Mouse (Mus musculus) midbrain, embryonic 12.5 days (tissue): ENCODE data around the gene Cul1. TPM values are rescaled to one million over a fixed set of nuclear protein-coding genes. Genes with fewer than 3 reads are reported as not detected.

Experiments
- ATAC-seq: fragments of 200-750 bp; cut with Nextera tagmentation; 2 replicates; pipeline ENCODE4 v1.8.0; 2017; ENCODE audit warnings: low read depth, moderate TSS enrichment, moderate library complexity; ENCODE audit not compliant: low FRiP score
- H3K27ac ChIP-seq: fragments of 300-500 bp; sonication (generic); replicated peaks from 2 replicates; pipeline ENCODE4 v1.5.1; 2016; ENCODE audit warnings: mild to moderate bottlenecking
- H3K27me3 ChIP-seq: fragments of 300-500 bp; sonication (generic); 2 replicates; pipeline ENCODE4 v1.6.1; 2016; ENCODE audit warnings: mild to moderate bottlenecking
- H3K36me3 ChIP-seq: fragments of 300-500 bp; sonication (generic); 2 replicates; pipeline ENCODE4 v1.6.1; 2016
- H3K4me1 ChIP-seq: fragments of 300-500 bp; sonication (generic); 2 replicates; pipeline ENCODE4 v1.6.1; 2016
- H3K4me2 ChIP-seq: fragments of 300-500 bp; sonication (generic); replicated peaks from 2 replicates; pipeline ENCODE4 v1.6.1; 2016; ENCODE audit warnings: mild to moderate bottlenecking, moderate library complexity
- H3K4me3 ChIP-seq: fragments of 300-500 bp; sonication (generic); 2 replicates; pipeline ENCODE4 v1.5.1; 2016; ENCODE audit warnings: mild to moderate bottlenecking
- H3K9ac ChIP-seq: fragments of 300-500 bp; sonication (generic); replicated peaks from 2 replicates; pipeline ENCODE4 v1.6.1; 2016; ENCODE audit warnings: mild to moderate bottlenecking, moderate library complexity
- H3K9me3 ChIP-seq: fragments of 300-500 bp; sonication (generic); 2 replicates; pipeline ENCODE4 v1.6.1; 2016; ENCODE audit warnings: mild to moderate bottlenecking
- WGBS: fragments of 180-500 bp; shearing (Covaris S2); methylation state at CpG from one replicate; pipeline ENCODE4 v1.1.7; 2016; 5-methylcytosine and 5-hydroxymethylcytosine counted together
- polyA plus RNA-seq: library from polyadenylated mRNA; unstranded; fragments of >200 nt; fragmentation: Nextera tagmentation; extraction: Ambion mirVana; gene quantifications from 2 replicates; pipeline ENCODE4 v1.2.1, GENCODE M21; 2016

Cul1 gene
- polyA plus RNA-seq, 1 experiment from 2014 or later, result 174 TPM

DNA sequence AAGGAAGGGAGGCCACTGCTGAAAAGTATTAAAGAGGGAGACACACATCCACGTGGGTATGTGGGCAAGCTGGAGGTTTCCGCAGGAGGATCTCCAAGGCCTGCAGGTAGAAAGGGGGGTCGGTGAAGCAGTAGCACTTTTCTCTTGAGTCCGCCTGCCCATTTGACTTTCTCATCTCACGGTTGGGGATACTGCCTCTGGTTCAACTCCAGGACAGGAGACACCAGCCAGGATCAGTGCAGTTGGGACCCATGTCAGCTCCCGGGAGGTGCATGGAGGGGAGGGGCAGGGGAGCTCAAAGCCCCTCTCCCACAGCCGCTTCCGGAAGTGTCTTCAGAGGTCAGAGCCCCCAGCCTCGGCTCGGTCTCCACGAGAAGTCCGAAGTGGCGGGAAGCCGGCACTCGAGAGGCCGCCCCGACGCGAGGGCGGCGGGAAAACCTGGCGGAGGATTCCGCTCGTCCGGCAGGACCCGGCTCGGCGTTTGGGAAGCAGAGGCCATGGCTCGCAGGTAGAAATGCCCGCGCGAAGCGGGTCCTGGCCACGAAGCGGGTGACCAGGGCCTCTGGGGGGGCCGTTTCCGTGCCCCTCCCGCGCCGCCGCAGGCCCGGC is 428 bp downstream of the Cul1 start:
- H3K27me3 ChIP-seq, result no peaks in the 10 kb centered on the region
- WGBS, result under 1% methylated on average over 41 of the region's 42 CpGs
- H3K9ac ChIP-seq, result peak overlapping the region; percentile 99
- H3K4me3 ChIP-seq, result peak overlapping the region; percentile 99
- H3K27ac ChIP-seq, result peak overlapping the region; percentile 98
- ATAC-seq, result peak; percentile 72
- H3K36me3 ChIP-seq, result no peaks in the 10 kb centered on the region
- H3K9me3 ChIP-seq, result no peaks in the 10 kb centered on the region
- H3K4me2 ChIP-seq, result peak overlapping the region; percentile 84
- H3K4me1 ChIP-seq, result peaks cover 31% of the 10 kb centered on the region

DNA sequence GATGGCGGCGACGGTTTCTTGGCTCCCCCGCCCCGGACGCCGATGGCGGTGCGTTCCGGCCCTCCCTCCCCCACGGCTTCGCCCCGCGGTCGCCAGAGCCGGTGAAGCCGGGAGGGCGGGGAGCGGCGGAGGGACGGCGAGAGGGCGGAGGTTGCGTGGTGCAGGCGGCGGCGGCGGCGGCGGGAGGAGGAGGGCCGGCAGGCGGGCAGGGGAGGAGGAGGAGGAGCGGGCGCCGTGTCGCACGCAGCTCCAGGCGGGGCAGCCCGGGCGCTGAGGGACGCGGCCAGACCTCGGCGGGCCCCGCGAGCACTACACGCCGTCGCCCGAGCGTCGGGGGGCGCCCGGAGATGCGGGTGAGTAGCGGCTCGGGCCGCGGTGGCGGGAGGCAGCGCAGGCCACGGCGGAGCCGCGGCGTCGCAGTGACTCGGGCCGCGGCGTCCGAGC is 955 bp downstream of the Cul1 start:
- ATAC-seq, result peak; percentile 88
- peak overlapping the region; percentile 99 for H3K4me3 ChIP-seq
- H3K4me1 ChIP-seq, result peaks cover 31% of the 10 kb centered on the region
- peak overlapping the region; percentile 99 for H3K9ac ChIP-seq
- peak overlapping the region; percentile 98 for H3K27ac ChIP-seq
- WGBS, result 0% methylated on average over 29 of the region's 72 CpGs
- peak overlapping the region; percentile 84 for H3K4me2 ChIP-seq
- no peaks in the 10 kb centered on the region for H3K27me3 ChIP-seq
- no peaks in the 10 kb centered on the region for H3K36me3 ChIP-seq
- H3K9me3 ChIP-seq, result no peaks in the 10 kb centered on the region

DNA sequence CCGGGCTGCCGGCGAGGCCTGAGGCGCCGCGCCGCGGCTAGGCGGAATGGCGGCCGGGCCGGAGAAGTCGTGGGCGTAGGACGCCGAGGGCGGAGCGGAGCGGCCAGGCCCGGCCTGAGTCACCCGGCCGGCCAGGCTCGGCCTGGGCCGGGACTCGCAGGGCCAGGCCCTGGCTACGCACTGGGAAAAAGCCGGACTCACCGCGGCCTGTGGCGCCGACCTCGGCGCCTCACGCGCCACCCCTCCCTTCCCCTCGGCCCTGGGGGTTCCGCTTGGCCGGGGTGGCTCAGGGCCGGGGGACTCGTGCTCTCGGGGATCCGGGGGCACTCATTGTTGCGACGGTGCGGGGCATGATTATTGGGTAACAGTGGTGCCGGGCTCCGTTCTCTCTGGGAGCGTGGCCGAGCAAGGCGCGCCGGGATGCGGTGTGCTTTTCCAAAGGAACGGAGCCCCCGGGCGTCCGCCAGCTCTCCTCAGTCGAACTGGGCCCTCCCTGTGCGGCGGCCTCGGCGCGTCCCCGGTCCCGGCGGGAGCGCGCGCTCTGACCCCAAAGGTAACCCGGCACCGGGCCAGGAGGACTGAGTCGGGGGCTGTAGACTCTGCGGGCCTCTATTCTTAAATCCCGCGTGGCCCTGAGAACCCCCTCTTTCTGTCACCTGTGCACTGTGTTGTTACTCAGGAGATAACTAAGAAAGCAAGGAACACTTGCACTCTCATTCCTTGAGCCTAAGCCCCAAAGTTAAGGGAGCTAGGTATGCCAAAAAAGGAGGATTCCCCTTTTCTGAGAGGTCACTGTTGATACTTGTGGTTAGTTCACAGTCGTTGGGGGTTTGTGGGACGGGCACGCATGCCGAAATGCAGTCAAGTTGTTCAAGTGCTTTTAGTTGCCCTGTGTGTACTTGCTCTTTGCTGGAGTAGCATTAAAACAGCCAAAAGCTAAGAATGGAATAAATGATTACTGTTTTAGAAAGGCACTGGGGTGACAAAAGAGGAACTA is 1.7 kb downstream of the Cul1 start:
- peaks cover 31% of the 10 kb centered on the region for H3K4me1 ChIP-seq
- peak overlapping the region; percentile 99 for H3K4me3 ChIP-seq
- H3K9me3 ChIP-seq, result no peaks in the 10 kb centered on the region
- H3K36me3 ChIP-seq, result no peaks in the 10 kb centered on the region
- peak; percentile 84 for ATAC-seq
- H3K27me3 ChIP-seq, result no peaks in the 10 kb centered on the region
- peak overlapping the region; percentile 84 for H3K4me2 ChIP-seq
- H3K27ac ChIP-seq, result peak overlapping the region; percentile 98
- WGBS, result under 1% methylated on average over 79 of the region's 79 CpGs
- H3K9ac ChIP-seq, result peak overlapping the region; percentile 99

- Histone ChIP-seq H3K4me1 (peaks cover 31% of the 10 kb centered on the region), H3K27ac (no peak overlapping the region), H3K4me2 (peak overlapping the region; percentile 84), H3K9ac (peak overlapping the region; percentile 99; the same call in 1 of the 2 replicates), H3K36me3 (no peaks in the 10 kb centered on the region), H3K4me3 (peak overlapping the region; percentile 99), H3K27me3 (no peaks in the 10 kb centered on the region), H3K9me3 (no peaks in the 10 kb centered on the region)
- WGBS, result 87% methylated on average over 1 of the region's 1 CpGs
- ATAC-seq, result no peak
Measured at GRCm38 (mm10) chr6:47455843-47456242, 2.6 kb downstream of the Cul1 start.

- H3K36me3 ChIP-seq, result no peaks in the 10 kb centered on the region
- WGBS, result 92% methylated on average over 2 of the region's 2 CpGs
- H3K4me1 ChIP-seq, result peaks cover 31% of the 10 kb centered on the region
Measured at GRCm38 (mm10) chr6:47456853-47457252, 3.7 kb downstream of the Cul1 start.

DNA sequence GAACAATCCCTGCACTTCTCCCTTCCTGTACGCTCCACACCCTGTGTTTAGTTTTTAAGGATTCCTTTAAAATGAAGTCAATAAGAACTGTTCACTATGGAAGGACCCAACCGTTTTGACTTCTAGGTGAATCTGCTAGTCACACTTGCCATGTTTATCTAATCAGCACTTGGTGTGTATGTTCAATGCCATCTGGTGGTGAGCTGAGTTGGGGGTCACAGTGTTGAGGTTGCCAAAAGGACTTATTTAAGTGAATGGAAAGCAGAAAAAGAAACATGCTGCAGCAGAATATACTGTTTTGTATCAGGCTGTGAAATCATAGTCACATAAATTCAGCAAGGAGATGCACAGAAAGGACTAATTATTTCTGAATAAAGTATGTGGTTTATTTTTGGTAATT is 12.2 kb downstream of the Cul1 start:
- ATAC-seq, result no peak
- no peak overlapping the region for H3K27ac ChIP-seq

More at GRCm38 (mm10) chr6:47456853-47457252, 3.7 kb downstream of the Cul1 start:
- H3K27me3 ChIP-seq, result no peaks in the 10 kb centered on the region
- H3K4me2 ChIP-seq, result no peak overlapping the region
- no peak for ATAC-seq
- H3K4me3 ChIP-seq, result no peak overlapping the region
- H3K9me3 ChIP-seq, result no peaks in the 10 kb centered on the region
- no peak overlapping the region for H3K27ac ChIP-seq
- no peak overlapping the region for H3K9ac ChIP-seq

GRCm38 (mm10) chr6:47466488-47466887 is 13.3 kb downstream of the Cul1 start:
- H3K4me1 ChIP-seq, result no peaks in the 10 kb centered on the region
- no peak overlapping the region for H3K4me2 ChIP-seq
- H3K9me3 ChIP-seq, result peaks cover 7% of the 10 kb centered on the region; the same call in 1 of the 2 replicates
- H3K27ac ChIP-seq, result no peak overlapping the region
- no peak overlapping the region for H3K9ac ChIP-seq
- no peak overlapping the region for H3K4me3 ChIP-seq
- H3K27me3 ChIP-seq, result no peaks in the 10 kb centered on the region
- no peak for ATAC-seq
- H3K36me3 ChIP-seq, result 0 out of 2 replicates have a peak, but pooled peaks cover 2% of the 10 kb centered on the region
- WGBS, result 95% methylated on average over 2 of the region's 2 CpGs

More for the DNA sequence above, 12.2 kb downstream of the Cul1 start:
- H3K4me2 ChIP-seq, result no peak overlapping the region
- H3K27me3 ChIP-seq, result no peaks in the 10 kb centered on the region
- H3K4me3 ChIP-seq, result no peak overlapping the region
- H3K9ac ChIP-seq, result no peak overlapping the region
- H3K4me1 ChIP-seq, result no peaks in the 10 kb centered on the region
- 81% methylated on average over 2 of the region's 2 CpGs for WGBS
- H3K9me3 ChIP-seq, result peaks cover 7% of the 10 kb centered on the region; the same call in 1 of the 2 replicates
- 0 out of 2 replicates have a peak, but pooled peaks cover 2% of the 10 kb centered on the region for H3K36me3 ChIP-seq

GRCm38 (mm10) chr6:47467058-47467457 is 13.9 kb downstream of the Cul1 start:
- H3K4me3 ChIP-seq, result no peak overlapping the region
- H3K27me3 ChIP-seq, result no peaks in the 10 kb centered on the region
- H3K4me2 ChIP-seq, result no peak overlapping the region
- H3K4me1 ChIP-seq, result no peaks in the 10 kb centered on the region
- 0 out of 2 replicates have a peak, but pooled peaks cover 2% of the 10 kb centered on the region for H3K36me3 ChIP-seq
- H3K9me3 ChIP-seq, result peaks cover 7% of the 10 kb centered on the region; the same call in 1 of the 2 replicates
- no peak overlapping the region for H3K27ac ChIP-seq
- ATAC-seq, result no peak
- H3K9ac ChIP-seq, result no peak overlapping the region

- no peak overlapping the region for H3K4me2 ChIP-seq
- ATAC-seq, result no peak
- no peak overlapping the region for H3K9ac ChIP-seq
- H3K36me3 ChIP-seq, result 0 out of 2 replicates have a peak, but pooled peaks cover 2% of the 10 kb centered on the region
- no peak overlapping the region for H3K4me3 ChIP-seq
- H3K9me3 ChIP-seq, result peaks cover 7% of the 10 kb centered on the region; the same call in 1 of the 2 replicates
- no peaks in the 10 kb centered on the region for H3K27me3 ChIP-seq
- no peaks in the 10 kb centered on the region for H3K4me1 ChIP-seq
- H3K27ac ChIP-seq, result no peak overlapping the region
Measured at GRCm38 (mm10) chr6:47469760-47470159, 16.6 kb downstream of the Cul1 start.

DNA sequence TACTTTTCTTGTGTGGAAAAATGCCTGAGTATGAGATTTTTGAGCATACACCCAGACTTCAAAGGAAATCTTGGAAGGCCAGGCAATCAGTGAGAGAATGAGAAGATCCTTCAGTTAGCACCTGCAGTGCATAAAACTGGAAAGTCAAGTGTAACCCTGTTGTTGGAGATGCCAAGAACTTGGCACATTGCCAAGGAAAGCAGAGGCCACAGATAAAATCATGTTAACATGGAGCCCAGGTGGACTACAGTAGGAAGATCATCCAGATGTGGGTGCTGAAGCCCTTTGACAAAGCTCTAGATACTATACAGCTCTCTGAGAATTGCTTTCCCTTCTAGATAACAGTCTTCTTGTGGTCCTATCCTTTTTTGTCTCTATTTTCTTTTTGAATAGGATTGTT is 19.2 kb downstream of the Cul1 start:
- Histone ChIP-seq H3K9ac (no peak overlapping the region), H3K4me1 (no peaks in the 10 kb centered on the region), H3K36me3 (0 out of 2 replicates have a peak, but pooled peaks cover 2% of the 10 kb centered on the region), H3K9me3 (peaks cover 7% of the 10 kb centered on the region; the same call in 1 of the 2 replicates), H3K27ac (no peak overlapping the region), H3K4me2 (no peak overlapping the region), H3K4me3 (no peak overlapping the region), H3K27me3 (no peaks in the 10 kb centered on the region)
- ATAC-seq, result no peak

GRCm38 (mm10) chr6:47482027-47482426 is 28.8 kb downstream of the Cul1 start:
- no peak overlapping the region for H3K9ac ChIP-seq
- no peak for ATAC-seq
- no peaks in the 10 kb centered on the region for H3K27me3 ChIP-seq
- WGBS, result 100% methylated on average over 1 of the region's 1 CpGs
- H3K4me3 ChIP-seq, result no peak overlapping the region
- no peaks in the 10 kb centered on the region for H3K9me3 ChIP-seq
- H3K4me2 ChIP-seq, result no peak overlapping the region
- peaks cover 4% of the 10 kb centered on the region; the same call in 1 of the 2 replicates for H3K36me3 ChIP-seq
- no peak overlapping the region for H3K27ac ChIP-seq
- no peaks in the 10 kb centered on the region for H3K4me1 ChIP-seq

GRCm38 (mm10) chr6:47494562-47494961 is 41.4 kb downstream of the Cul1 start:
- no peak for ATAC-seq
- Histone ChIP-seq H3K4me2 (no peak overlapping the region), H3K9me3 (no peaks in the 10 kb centered on the region), H3K27ac (no peak overlapping the region), H3K4me3 (no peak overlapping the region), H3K27me3 (no peaks in the 10 kb centered on the region), H3K4me1 (no peaks in the 10 kb centered on the region), H3K36me3 (0 out of 2 replicates have a peak, but pooled peaks cover 5% of the 10 kb centered on the region), H3K9ac (no peak overlapping the region)
- 93% methylated on average over 4 of the region's 4 CpGs for WGBS
